Mouse (Mus musculus): ENCODE measurements at regions not wholly inside any gene's neighbourhood (a gene's known extent, or its start where the extent isn't known, plus 50 kb on each side); places are given as distances from the start of the nearest gene placed in this dataset.

- H3K9ac ChIP-seq (ENCODE audit: low read depth, low read length): no peak overlapping the region
- no peaks in the 10 kb centered on the region for H3K79me2 ChIP-seq (ENCODE audit: control insufficient read depth, insufficient read depth, low read length)
- peaks cover under 1% of the 10 kb centered on the region; the same call in 1 of the 2 replicates for H3K4me1 ChIP-seq (ENCODE audit: control insufficient read depth, insufficient read depth, low read length)
- TF ChIP-seq CTCF (IDR thresholded peaks at IDR 0.05; ENCODE audit: low read depth, low read length): no peak
- TF ChIP-seq POLR2A (IDR thresholded peaks at IDR 0.05; ENCODE audit: extremely low read depth, insufficient read depth, low read length): no peak
- peak; percentile 46 for DNase-seq (ENCODE audit: extremely low read depth, low read depth, low spot score)
- no peaks in the 10 kb centered on the region for H3K27me3 ChIP-seq (ENCODE audit: control insufficient read depth, insufficient read depth, low read length)
- peak overlapping the region; percentile 28; the same call in 1 of the 2 replicates for H3K4me3 ChIP-seq (ENCODE audit: insufficient read depth, low read depth, low read length)
- H3K36me3 ChIP-seq (ENCODE audit: control insufficient read depth, insufficient read depth, low read length): no peaks in the 10 kb centered on the region
- no peak overlapping the region for H3K27ac ChIP-seq (replicated peaks; ENCODE audit: insufficient read depth, low read depth, low read length)
- WGBS: 2% methylated on average over 28 of the region's 28 CpGs
Observed at GRCm38 (mm10) chr8:89272381-89272815, 228.4 kb upstream of the Sall1 start.

GRCm38 (mm10) chr8:89271381-89272355, 227.7 kb upstream of the Sall1 start:
- H3K4me1 ChIP-seq (ENCODE audit: control insufficient read depth, insufficient read depth, low read length): no peaks in the 10 kb centered on the region; the same call in 1 of the 2 replicates
- H3K79me2 ChIP-seq (ENCODE audit: control insufficient read depth, insufficient read depth, low read length): no peaks in the 10 kb centered on the region
- no peak overlapping the region for H3K27ac ChIP-seq (replicated peaks; ENCODE audit: insufficient read depth, low read depth, low read length)
- DNase-seq (ENCODE audit: extremely low read depth, low read depth, low spot score): no peak
- no peaks in the 10 kb centered on the region for H3K36me3 ChIP-seq (ENCODE audit: control insufficient read depth, insufficient read depth, low read length)
- TF ChIP-seq CTCF (IDR thresholded peaks at IDR 0.05; ENCODE audit: low read depth, low read length) (no peak), POLR2A (IDR thresholded peaks at IDR 0.05; ENCODE audit: extremely low read depth, insufficient read depth, low read length) (no peak)
- H3K27me3 ChIP-seq (ENCODE audit: control insufficient read depth, insufficient read depth, low read length): no peaks in the 10 kb centered on the region
- WGBS: 51% methylated on average over 22 of the region's 22 CpGs
- H3K4me3 ChIP-seq (ENCODE audit: insufficient read depth, low read depth, low read length): no peak overlapping the region
- H3K9ac ChIP-seq (ENCODE audit: low read depth, low read length): no peak overlapping the region

- no peak for DNase-seq (ENCODE audit: extremely low read depth, low read depth, low spot score)
- Histone ChIP-seq H3K9ac (ENCODE audit: low read depth, low read length) (no peak overlapping the region), H3K79me2 (ENCODE audit: control insufficient read depth, insufficient read depth, low read length) (no peaks in the 10 kb centered on the region), H3K4me1 (ENCODE audit: control insufficient read depth, insufficient read depth, low read length) (no peaks in the 10 kb centered on the region; the same call in 1 of the 2 replicates), H3K27ac (replicated peaks; ENCODE audit: insufficient read depth, low read depth, low read length) (no peak overlapping the region), H3K27me3 (ENCODE audit: control insufficient read depth, insufficient read depth, low read length) (no peaks in the 10 kb centered on the region), H3K36me3 (ENCODE audit: control insufficient read depth, insufficient read depth, low read length) (no peaks in the 10 kb centered on the region), H3K4me3 (ENCODE audit: insufficient read depth, low read depth, low read length) (no peak overlapping the region)
- WGBS: 68% methylated on average over 1 of the region's 1 CpGs
- TF ChIP-seq CTCF (IDR thresholded peaks at IDR 0.05; ENCODE audit: low read depth, low read length) (no peak), POLR2A (IDR thresholded peaks at IDR 0.05; ENCODE audit: extremely low read depth, insufficient read depth, low read length) (no peak)
Observed at GRCm38 (mm10) chr8:89270001-89270400, 226.0 kb upstream of the Sall1 start.

- 81% methylated on average over 15 of the region's 15 CpGs for WGBS
- Histone ChIP-seq H3K27me3 (ENCODE audit: control insufficient read depth, insufficient read depth, low read length) (no peaks in the 10 kb centered on the region), H3K9ac (ENCODE audit: low read depth, low read length) (no peak overlapping the region), H3K27ac (replicated peaks; ENCODE audit: insufficient read depth, low read depth, low read length) (no peak overlapping the region), H3K79me2 (ENCODE audit: control insufficient read depth, insufficient read depth, low read length) (no peaks in the 10 kb centered on the region), H3K4me3 (ENCODE audit: insufficient read depth, low read depth, low read length) (no peak overlapping the region), H3K36me3 (ENCODE audit: control insufficient read depth, insufficient read depth, low read length) (no peaks in the 10 kb centered on the region), H3K4me1 (ENCODE audit: control insufficient read depth, insufficient read depth, low read length) (no peaks in the 10 kb centered on the region)
- no peak for TF ChIP-seq POLR2A (IDR thresholded peaks at IDR 0.05; ENCODE audit: extremely low read depth, insufficient read depth, low read length)
- TF ChIP-seq CTCF (IDR thresholded peaks at IDR 0.05; ENCODE audit: low read depth, low read length): no peak
- no peak for DNase-seq (ENCODE audit: extremely low read depth, low read depth, low spot score)
Observed at GRCm38 (mm10) chr8:89261163-89261812, 217.3 kb upstream of the Sall1 start.

- Histone ChIP-seq H3K36me3 (ENCODE audit: control insufficient read depth, insufficient read depth, low read length) (no peaks in the 10 kb centered on the region), H3K27me3 (ENCODE audit: control insufficient read depth, insufficient read depth, low read length) (peaks cover under 1% of the 10 kb centered on the region; the same call in 1 of the 2 replicates), H3K4me1 (ENCODE audit: control insufficient read depth, insufficient read depth, low read length) (no peaks in the 10 kb centered on the region), H3K27ac (replicated peaks; ENCODE audit: insufficient read depth, low read depth, low read length) (no peak overlapping the region), H3K9ac (ENCODE audit: low read depth, low read length) (no peak overlapping the region), H3K4me3 (ENCODE audit: insufficient read depth, low read depth, low read length) (no peak overlapping the region), H3K79me2 (ENCODE audit: control insufficient read depth, insufficient read depth, low read length) (no peaks in the 10 kb centered on the region)
- 84% methylated on average over 5 of the region's 5 CpGs for whole genome bisulfite sequencing
- DNase-seq (ENCODE audit: extremely low read depth, low read depth, low spot score): no peak
- TF ChIP-seq CTCF (IDR thresholded peaks at IDR 0.05; ENCODE audit: low read depth, low read length) (no peak), POLR2A (IDR thresholded peaks at IDR 0.05; ENCODE audit: extremely low read depth, insufficient read depth, low read length) (no peak)
Observed at GRCm38 (mm10) chr8:89259881-89260280, 215.9 kb upstream of the Sall1 start.
